Mouse (Mus musculus) midbrain, embryonic 12.5 days (tissue): ENCODE results near the gene Smtnl1. TPM values are rescaled to one million over a fixed set of nuclear protein-coding genes. Genes with fewer than 3 reads are reported as not detected.

ENCODE experiments used
- ATAC-seq: fragments of 200-750 bp; cut with Nextera tagmentation; 2 replicates; pipeline ENCODE4 v1.8.0; 2017; ENCODE audit warnings: low read depth, moderate TSS enrichment, moderate library complexity; ENCODE audit not compliant: low FRiP score
- H3K27ac ChIP-seq: fragments of 300-500 bp; sonication (generic); replicated peaks from 2 replicates; pipeline ENCODE4 v1.5.1; 2016; ENCODE audit warnings: mild to moderate bottlenecking
- H3K27me3 ChIP-seq: fragments of 300-500 bp; sonication (generic); 2 replicates; pipeline ENCODE4 v1.6.1; 2016; ENCODE audit warnings: mild to moderate bottlenecking
- H3K36me3 ChIP-seq: fragments of 300-500 bp; sonication (generic); 2 replicates; pipeline ENCODE4 v1.6.1; 2016
- H3K4me1 ChIP-seq: fragments of 300-500 bp; sonication (generic); 2 replicates; pipeline ENCODE4 v1.6.1; 2016
- H3K4me2 ChIP-seq: fragments of 300-500 bp; sonication (generic); replicated peaks from 2 replicates; pipeline ENCODE4 v1.6.1; 2016; ENCODE audit warnings: mild to moderate bottlenecking, moderate library complexity
- H3K4me3 ChIP-seq: fragments of 300-500 bp; sonication (generic); 2 replicates; pipeline ENCODE4 v1.5.1; 2016; ENCODE audit warnings: mild to moderate bottlenecking
- H3K9ac ChIP-seq: fragments of 300-500 bp; sonication (generic); replicated peaks from 2 replicates; pipeline ENCODE4 v1.6.1; 2016; ENCODE audit warnings: mild to moderate bottlenecking, moderate library complexity
- H3K9me3 ChIP-seq: fragments of 300-500 bp; sonication (generic); 2 replicates; pipeline ENCODE4 v1.6.1; 2016; ENCODE audit warnings: mild to moderate bottlenecking
- WGBS: fragments of 180-500 bp; shearing (Covaris S2); methylation state at CpG from one replicate; pipeline ENCODE4 v1.1.7; 2016; 5-methylcytosine and 5-hydroxymethylcytosine counted together
- polyA plus RNA-seq: library from polyadenylated mRNA; unstranded; fragments of >200 nt; fragmentation: Nextera tagmentation; extraction: Ambion mirVana; gene quantifications from 2 replicates; pipeline ENCODE4 v1.2.1, GENCODE M21; 2016

Smtnl1 gene
- polyA plus RNA-seq, 1 experiment from 2014 or later: 0.13 TPM

DNA sequence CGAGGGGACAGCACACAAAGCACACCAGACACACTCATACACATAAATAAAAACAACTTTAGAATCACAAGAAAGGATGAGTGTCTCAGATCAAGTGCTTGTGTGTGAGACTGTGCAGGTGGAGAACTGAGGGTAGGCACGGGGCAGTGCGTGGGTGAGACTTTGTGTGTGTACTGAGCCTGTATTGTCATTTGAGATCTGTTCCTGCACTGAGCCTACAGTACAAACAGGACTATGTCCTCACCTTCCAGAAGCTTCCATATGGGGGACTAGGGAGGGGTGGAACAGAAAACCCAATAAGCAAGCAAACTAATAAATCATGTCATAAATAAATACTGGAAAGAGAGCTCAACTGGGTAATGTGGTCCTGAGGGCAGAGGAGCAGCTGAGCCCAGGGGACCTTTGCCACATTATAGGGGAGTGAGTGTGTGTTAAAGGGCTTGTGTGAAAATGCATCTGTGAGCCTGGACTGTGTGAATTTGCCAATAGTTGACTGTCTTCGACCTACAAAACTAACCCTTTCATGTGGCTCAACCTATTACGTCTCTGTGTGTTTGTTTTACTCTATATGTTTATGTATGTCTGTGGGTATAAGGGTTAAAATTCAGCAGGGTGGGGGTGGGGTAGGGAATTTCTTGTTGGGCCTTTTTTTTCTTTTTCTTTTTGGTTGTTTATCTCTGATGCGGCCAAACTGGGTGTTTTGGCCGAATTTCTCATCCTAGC lies 28.1 kb upstream of the Smtnl1 start:
- no peaks in the 10 kb centered on the region for H3K27me3 ChIP-seq
- peaks cover 6% of the 10 kb centered on the region; the same call in 1 of the 2 replicates for H3K4me1 ChIP-seq
- no peak overlapping the region for H3K9ac ChIP-seq
- no peak for ATAC-seq
- H3K36me3 ChIP-seq: no peaks in the 10 kb centered on the region; the same call in 1 of the 2 replicates
- H3K27ac ChIP-seq: no peak overlapping the region
- no peak overlapping the region for H3K4me2 ChIP-seq
- H3K9me3 ChIP-seq: no peaks in the 10 kb centered on the region
- 62% methylated on average over 7 of the region's 7 CpGs for WGBS
- H3K4me3 ChIP-seq: no peak overlapping the region

DNA sequence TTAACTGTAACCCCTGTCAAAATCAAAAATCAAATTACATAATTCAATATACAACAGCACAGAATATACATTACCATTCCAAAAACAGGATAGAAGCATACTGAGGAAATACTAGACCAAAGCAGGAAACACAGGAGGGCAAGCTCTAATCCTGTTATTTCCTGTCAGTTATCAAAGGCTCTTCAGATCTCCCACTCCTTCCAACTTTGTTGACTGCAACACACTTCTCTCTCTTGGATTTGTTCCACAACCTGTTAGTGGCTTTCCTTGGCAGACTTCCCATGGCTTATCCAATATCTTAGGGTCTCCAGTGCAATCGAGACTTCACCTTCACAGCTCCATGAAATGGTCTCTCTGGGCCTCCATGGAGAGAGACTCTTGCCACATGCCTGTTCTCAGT lies 22.8 kb upstream of the Smtnl1 start:
- no peak overlapping the region for H3K27ac ChIP-seq
- WGBS: 81% methylated on average over 1 of the region's 1 CpGs
- peaks cover 9% of the 10 kb centered on the region for H3K27me3 ChIP-seq

DNA sequence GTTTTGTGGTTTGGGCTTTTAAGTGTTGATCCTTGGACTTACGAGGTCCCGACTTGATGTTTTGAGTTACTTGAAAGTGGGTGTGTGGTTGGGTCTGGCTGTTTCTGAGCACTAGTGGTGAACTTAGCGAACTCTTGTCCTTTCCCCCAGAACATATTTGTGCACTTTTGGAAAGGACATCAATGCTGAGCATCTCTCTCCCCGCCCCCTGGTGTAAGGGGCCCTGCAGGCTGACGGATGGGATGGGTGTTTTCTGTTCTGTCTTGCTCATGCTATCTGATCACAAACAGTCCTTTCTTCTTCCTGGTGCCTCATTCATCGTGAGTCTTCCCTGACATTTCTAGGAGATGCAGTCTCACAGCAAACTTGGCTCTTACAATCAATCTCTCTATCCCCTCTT lies 21.2 kb upstream of the Smtnl1 start:
- no peak overlapping the region for H3K27ac ChIP-seq
- H3K4me2 ChIP-seq: no peak overlapping the region
- 85% methylated on average over 6 of the region's 6 CpGs for WGBS
- H3K36me3 ChIP-seq: 0 out of 2 replicates have a peak, but pooled peaks cover 4% of the 10 kb centered on the region
- H3K27me3 ChIP-seq: peaks cover 24% of the 10 kb centered on the region
- no peak for ATAC-seq
- no peak overlapping the region for H3K4me3 ChIP-seq
- no peaks in the 10 kb centered on the region for H3K9me3 ChIP-seq
- H3K9ac ChIP-seq: no peak overlapping the region
- H3K4me1 ChIP-seq: peaks cover 29% of the 10 kb centered on the region

More for the DNA sequence above, 22.8 kb upstream of the Smtnl1 start:
- no peak overlapping the region for H3K4me3 ChIP-seq
- peaks cover 17% of the 10 kb centered on the region for H3K4me1 ChIP-seq
- no peak for ATAC-seq
- H3K9me3 ChIP-seq: no peaks in the 10 kb centered on the region
- no peak overlapping the region for H3K4me2 ChIP-seq
- no peak overlapping the region for H3K9ac ChIP-seq
- peaks cover 4% of the 10 kb centered on the region; the same call in 1 of the 2 replicates for H3K36me3 ChIP-seq

DNA sequence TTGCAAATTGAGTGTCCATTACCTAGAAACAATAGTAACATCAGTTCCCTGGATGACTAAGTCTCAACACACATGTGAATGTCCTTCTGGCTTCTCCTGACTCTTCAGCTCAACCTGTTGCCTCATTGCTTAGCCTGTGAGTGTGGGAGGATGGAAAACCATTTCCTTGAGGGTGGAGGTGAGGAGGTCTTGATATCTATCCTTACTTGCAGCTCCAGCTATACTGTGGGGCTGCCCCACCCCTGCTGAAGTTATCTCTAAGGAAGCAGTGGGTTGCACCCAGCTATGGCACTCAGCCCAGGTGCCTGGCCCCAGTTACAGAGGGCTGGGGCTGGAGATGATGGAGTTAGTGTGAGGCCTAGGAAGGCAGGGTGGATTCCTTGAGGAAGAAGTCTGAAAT lies 19.5 kb upstream of the Smtnl1 start:
- Histone ChIP-seq H3K4me1 (peaks cover 32% of the 10 kb centered on the region), H3K27ac (no peak overlapping the region), H3K4me2 (peak overlapping the region; percentile 99; the same call in 1 of the 2 replicates), H3K9me3 (no peaks in the 10 kb centered on the region), H3K27me3 (peaks cover 42% of the 10 kb centered on the region), H3K4me3 (no peak overlapping the region), H3K36me3 (0 out of 2 replicates have a peak, but pooled peaks cover 4% of the 10 kb centered on the region), H3K9ac (no peak overlapping the region)
- no peak for ATAC-seq

DNA sequence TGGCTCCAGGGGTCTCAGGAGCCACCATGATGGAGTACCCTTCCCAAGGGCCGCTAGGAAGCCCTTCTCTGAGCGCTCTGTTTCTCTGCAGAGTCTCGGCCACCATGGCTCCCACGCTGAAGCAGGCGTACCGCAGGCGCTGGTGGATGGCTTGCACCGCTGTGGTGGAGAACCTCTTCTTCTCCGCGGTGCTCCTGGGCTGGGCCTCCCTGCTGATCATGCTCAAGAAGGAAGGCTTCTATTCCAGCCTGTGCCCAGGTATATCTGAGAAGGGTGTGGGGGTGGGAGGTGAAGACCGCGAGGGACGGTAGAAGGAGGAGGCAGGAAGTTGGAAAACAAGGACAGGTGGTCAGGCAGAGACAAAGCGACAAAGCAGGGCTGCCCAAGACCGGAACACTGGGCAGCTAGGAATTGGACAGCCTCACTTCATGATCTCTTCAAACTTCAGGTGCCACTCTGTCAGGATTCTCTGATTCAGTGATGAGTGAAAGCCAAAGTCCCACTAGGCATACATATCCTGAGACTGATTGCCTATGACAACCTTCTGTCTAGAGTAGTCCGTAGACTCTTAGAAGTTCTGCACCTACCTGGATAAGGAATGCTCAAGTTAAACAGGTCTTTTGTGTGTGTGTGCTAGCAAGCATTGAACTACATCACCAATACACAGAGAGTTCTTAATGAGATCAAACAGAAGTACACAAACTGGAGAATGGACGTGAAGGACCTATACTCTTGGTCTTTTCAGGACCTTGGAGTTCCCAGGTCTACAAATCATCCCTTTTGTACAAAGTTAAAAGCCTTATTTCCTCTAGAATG lies 18.5 kb upstream of the Smtnl1 start:
- H3K27ac ChIP-seq: peak overlapping the region; percentile 36; the same call in 1 of the 2 replicates
- no peak; the same call in 1 of the 2 replicates for ATAC-seq

DNA sequence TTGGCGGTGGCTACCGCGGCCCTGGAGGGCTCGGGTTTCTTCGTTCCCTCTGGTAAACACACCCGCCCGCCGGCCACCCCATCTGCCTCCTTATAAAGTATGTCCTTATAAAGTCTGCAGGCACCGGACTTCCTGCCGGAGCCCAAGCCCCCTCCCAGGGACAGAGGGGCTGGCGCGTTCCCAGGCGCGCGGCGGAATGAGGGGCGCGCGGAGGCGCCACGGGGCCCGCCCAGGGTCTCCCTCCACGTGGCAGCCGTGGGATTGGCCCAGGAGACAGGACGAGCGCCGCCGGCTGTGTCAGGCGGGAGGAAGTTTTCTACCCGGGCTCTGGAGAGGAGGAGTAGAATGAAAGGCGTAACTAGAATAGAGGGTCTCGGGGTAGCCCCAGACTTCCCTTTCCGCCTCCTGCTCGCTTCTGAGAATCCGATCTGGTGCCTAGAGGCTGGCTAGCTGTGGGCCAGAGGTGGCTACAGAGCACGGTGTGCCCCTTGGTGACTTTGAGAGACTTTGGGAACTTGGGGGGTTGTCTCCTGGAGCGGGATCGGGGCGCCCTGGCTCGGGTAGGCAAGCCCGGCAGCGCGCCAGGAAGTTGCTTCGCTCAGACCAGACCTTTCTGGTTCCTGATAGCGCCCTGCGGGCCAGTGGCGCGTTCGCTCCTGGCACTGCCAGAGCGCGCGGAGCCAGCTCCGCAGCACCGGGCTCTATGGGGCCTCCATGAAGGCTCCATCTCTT lies 17.7 kb upstream of the Smtnl1 start:
- Histone ChIP-seq H3K27ac (peak overlapping the region; percentile 36; the same call in 1 of the 2 replicates), H3K9me3 (no peaks in the 10 kb centered on the region), H3K4me2 (peak overlapping the region; percentile 99), H3K4me1 (peaks cover 32% of the 10 kb centered on the region), H3K36me3 (0 out of 2 replicates have a peak, but pooled peaks cover 4% of the 10 kb centered on the region), H3K27me3 (peaks cover 43% of the 10 kb centered on the region), H3K4me3 (peak overlapping the region; percentile 58), H3K9ac (peak overlapping the region; percentile 70)
- ATAC-seq: peak; percentile 90
- under 1% methylated on average over 53 of the region's 54 CpGs for WGBS

More for the DNA sequence above, 18.5 kb upstream of the Smtnl1 start:
- Histone ChIP-seq H3K27me3 (peaks cover 43% of the 10 kb centered on the region), H3K4me2 (peak overlapping the region; percentile 99), H3K4me1 (peaks cover 32% of the 10 kb centered on the region), H3K36me3 (0 out of 2 replicates have a peak, but pooled peaks cover 4% of the 10 kb centered on the region), H3K4me3 (peak overlapping the region; percentile 58), H3K9ac (peak overlapping the region; percentile 70), H3K9me3 (no peaks in the 10 kb centered on the region)
- 10% methylated on average over 17 of the region's 17 CpGs for WGBS

DNA sequence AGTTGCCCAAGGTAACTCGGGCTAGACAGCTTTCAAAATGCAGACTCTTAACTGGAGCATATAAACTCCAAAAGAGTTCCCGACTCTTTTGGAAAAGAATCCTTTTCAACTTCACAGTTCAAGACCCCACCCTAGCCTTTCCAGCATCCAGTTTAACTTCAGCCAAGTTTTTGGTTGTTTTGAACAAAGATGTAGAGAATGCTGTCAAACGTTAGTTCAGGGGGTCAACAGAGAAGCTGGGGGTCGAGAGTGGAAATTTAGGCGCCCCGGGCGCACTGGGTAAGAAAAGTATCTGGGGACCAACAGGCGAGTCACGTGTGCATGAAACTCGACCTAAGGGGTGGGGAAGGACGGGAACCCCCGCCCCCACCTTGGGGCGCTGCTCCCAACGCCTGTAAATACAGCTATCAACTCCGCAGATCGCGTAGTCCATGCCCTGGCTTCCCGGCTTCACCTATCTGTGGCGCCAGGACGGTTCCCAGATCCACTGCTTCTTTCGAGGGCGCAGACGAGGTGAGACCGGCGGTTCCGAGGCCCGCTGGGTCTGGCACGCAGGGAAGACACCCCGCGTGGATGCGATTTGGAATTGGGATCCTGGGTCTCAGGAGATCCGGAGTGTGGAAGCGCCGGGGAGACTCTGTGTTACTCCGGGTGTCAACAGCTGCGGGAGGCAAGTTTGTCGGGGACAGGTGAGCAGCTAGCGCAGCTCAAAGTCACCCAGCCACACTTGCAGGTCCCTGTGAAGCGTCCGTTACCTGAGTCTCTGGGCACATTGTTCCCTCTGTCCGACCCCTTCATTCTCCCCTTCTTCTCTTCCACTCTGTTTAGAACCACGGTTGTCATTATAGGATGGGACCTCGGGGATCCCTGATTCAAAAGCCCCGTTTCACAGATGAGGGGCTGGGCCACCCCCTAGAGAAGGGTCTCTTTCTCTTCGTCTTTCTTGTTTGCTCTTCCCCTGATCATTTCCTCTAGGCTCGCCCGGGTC lies 16.8 kb upstream of the Smtnl1 start:
- WGBS: under 1% methylated on average over 47 of the region's 47 CpGs
- Histone ChIP-seq H3K36me3 (0 out of 2 replicates have a peak, but pooled peaks cover 4% of the 10 kb centered on the region), H3K4me2 (peak overlapping the region; percentile 99), H3K9me3 (no peaks in the 10 kb centered on the region), H3K4me1 (peaks cover 32% of the 10 kb centered on the region), H3K4me3 (peak overlapping the region; percentile 58), H3K27me3 (peaks cover 43% of the 10 kb centered on the region), H3K27ac (no peak overlapping the region), H3K9ac (peak overlapping the region; percentile 70)
- peak; percentile 13 for ATAC-seq

DNA sequence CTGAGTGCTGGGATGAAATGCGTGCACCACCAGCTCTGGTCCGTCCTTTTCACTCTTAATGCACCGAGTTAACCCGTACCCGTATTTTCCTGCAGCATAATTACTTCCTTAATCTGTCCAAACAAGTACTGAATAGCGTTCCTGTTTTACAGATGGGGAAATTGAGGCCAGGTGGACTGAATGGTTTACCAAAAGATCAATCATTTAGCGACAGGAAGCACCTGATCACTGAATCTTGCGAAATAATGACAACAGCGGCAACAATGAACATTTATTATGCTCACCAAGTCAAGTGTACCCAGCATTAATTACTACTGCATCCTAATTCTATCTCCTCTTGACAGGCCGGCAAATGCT lies 16.1 kb upstream of the Smtnl1 start, which contains the start of gene Slc43a1:
Slc43a1 (plus strand) TSS at position 258 of the 357 bp plus-strand sequence.
- peak within 1 kb of the TSS; percentile 58 for H3K4me3 ChIP-seq
- ATAC-seq: no peak
- peaks cover 43% of the 10 kb centered on the region for H3K27me3 ChIP-seq
- H3K4me2 ChIP-seq: peak within 1 kb of the TSS; percentile 99
- H3K9ac ChIP-seq: peak within 1 kb of the TSS; percentile 70
- WGBS: 17% methylated on average over 10 of the region's 10 CpGs
- no peaks in the 10 kb centered on the region for H3K9me3 ChIP-seq
- peaks cover 32% of the 10 kb centered on the region for H3K4me1 ChIP-seq
- no peak within 1 kb of the TSS for H3K27ac ChIP-seq
- H3K36me3 ChIP-seq: 0 out of 2 replicates have a peak, but pooled peaks cover under 1% of the 10 kb centered on the region

DNA sequence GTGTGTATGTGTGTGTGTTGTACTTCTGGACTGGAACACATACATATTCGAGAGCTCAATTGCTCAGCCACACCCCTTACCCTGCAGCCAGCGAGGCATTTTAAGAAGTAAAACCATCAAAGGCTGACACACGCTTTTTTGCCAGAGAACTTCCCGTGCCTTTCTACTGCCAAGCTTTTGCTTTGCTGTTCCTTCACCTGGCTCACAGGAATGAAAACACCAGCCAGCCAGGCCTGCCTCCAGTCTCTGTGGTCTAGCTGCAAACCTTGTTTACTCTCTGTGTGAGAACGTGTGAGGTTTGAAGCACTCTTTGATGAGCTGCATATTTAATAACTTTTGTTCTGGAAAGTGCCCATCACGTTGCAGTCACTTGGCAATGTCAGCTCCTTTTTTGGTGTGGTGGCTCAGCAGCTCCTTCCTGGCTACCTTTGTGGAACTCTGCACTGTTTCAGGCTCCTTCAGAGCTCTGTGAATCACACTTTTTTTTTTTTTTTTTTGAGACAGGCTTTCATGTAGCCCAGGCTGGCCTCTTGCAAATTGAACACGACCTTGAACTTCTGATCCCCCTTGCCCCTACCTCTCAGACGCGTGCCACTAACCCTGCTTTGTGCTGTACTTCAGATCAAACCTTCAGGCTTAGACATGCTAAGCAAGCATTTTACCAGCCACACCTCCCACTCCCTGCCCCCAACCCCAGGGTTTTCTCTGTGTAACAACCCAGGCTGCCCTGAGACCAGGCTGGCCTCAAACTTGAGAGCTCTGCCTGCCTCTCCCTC lies 15.6 kb upstream of the Smtnl1 start:
- Histone ChIP-seq H3K27ac (no peak overlapping the region), H3K4me3 (no peak overlapping the region)

DNA sequence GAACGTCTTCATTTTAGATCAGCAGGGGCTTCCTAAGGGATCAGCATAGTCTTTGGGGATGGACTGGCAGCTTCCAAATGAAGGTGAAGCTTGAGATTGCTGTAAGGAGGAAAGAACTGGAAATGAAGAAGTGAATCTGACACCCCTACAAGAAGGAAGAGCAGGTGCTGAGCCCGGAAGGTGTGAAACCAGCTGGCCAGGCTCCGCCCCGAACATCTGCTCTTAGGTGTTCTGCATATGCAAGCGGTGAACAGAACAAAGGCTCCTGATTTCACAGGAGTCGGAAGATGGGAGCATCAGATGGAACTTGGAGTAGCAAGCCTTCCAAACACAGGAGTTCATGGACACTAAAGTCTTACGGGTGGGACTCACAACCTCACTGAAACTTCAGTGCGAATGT lies 14.7 kb upstream of the Smtnl1 start:
- ATAC-seq: no peak
- Histone ChIP-seq H3K27ac (no peak overlapping the region), H3K4me3 (no peak overlapping the region), H3K4me1 (peaks cover 32% of the 10 kb centered on the region), H3K27me3 (peaks cover 43% of the 10 kb centered on the region), H3K4me2 (no peak overlapping the region), H3K9ac (no peak overlapping the region), H3K36me3 (no peaks in the 10 kb centered on the region), H3K9me3 (no peaks in the 10 kb centered on the region)
- WGBS: 73% methylated on average over 8 of the region's 8 CpGs

More for the DNA sequence above, 15.6 kb upstream of the Smtnl1 start:
- ATAC-seq: no peak
- Histone ChIP-seq H3K9ac (no peak overlapping the region), H3K4me2 (no peak overlapping the region), H3K9me3 (no peaks in the 10 kb centered on the region), H3K36me3 (no peaks in the 10 kb centered on the region), H3K27me3 (peaks cover 43% of the 10 kb centered on the region), H3K4me1 (peaks cover 32% of the 10 kb centered on the region)
- 32% methylated on average over 9 of the region's 9 CpGs for WGBS
